Mouse (Mus musculus) thymus, postnatal 25 days (tissue): ENCODE data around the gene Mical2.
A peak's percentile ranks its signal among the peaks of the same experiment; 100 is the strongest.

Source experiments
- DNase-seq: peaks from one replicate; pipeline ENCODE4 v3.0.0; 2022

Gene Mical2

GRCm38 (mm10) chr7:112371387-112371786 is 145.7 kb downstream of the Mical2 start:
- DNase-seq = no peak

DNA sequence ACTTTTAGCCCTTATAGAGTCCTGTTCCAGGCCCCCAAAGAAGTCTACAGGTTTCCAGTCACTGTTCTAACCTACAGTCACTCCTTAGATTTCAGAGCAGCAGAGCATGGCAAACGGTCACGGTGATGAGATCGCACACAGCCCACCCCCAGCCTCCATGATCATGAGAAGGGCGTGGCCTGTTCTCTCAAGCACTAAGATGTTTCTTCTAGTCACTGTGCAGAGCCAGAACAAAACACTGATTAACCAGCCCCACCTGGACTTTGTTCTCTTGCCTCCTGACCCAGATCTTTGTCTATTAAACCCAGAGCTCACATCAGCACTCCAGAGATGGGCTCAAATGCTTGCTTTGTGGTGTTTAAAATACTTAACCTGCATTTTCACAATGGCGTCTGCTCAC is 148.4 kb downstream of the Mical2 start:
- DNase-seq = no peak

DNA sequence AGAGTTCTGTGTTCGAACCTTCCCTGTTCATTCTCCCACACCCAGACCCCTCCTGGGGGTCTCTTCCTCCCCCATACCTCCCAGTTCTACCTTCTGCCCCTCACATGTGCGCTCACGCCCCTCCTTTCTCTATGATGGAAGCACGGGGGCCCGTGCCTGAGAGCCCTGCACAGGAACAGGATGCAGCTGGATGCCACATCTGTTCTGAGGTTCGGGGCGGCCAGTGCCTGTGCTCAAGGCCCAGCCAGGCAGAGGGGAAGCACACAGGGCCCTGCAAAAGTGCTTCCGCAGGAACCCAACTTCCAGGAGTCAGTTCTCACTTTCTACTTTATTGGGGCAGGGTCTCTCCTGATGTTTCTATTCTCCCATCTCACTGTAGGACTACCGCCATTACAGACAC is 149.4 kb downstream of the Mical2 start:
- DNase-seq = peak; percentile 32

DNA sequence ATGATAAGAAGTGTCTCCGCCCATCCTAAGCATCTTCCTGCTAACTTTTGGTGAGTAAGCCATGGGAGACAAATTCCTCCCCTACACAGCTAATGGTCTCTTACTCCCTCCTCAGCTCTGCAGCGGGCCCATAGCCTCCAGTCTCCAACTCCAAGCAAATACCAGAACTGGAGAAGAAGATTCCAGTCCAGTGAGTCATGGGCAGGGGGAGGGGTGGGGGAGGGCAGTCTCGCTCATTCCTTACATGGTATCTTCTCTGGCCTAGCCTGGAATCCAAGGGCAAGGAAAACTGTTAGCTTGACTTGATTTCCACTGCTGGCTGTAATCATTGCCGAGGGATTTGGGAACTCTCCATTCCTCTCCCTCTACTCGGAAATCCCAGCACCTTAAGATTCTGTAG is 150.2 kb downstream of the Mical2 start:
- DNase-seq = no peak

DNA sequence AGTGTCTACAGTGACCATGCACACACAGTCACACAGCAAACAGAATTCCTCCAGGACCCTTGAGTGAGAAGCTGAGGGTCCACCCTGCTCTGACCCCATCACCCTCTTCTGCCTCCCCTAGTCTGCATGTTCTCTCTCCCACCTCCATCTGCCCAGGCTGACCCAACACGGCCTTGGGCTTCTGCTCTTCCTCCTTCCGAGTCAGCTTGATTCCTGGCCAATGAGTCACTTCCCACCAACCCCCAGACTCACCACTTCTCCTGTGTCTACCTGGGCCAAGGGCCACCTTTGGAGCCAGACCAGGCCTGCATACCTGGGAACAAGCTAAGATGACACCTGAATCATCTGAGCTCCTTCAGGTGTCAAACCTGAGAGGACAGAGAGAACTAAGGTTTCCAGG is 151.0 kb downstream of the Mical2 start:
- no peak for DNase-seq

GRCm38 (mm10) chr7:112377314-112377713 is 151.7 kb downstream of the Mical2 start:
- peak; percentile 42 for DNase-seq

DNA sequence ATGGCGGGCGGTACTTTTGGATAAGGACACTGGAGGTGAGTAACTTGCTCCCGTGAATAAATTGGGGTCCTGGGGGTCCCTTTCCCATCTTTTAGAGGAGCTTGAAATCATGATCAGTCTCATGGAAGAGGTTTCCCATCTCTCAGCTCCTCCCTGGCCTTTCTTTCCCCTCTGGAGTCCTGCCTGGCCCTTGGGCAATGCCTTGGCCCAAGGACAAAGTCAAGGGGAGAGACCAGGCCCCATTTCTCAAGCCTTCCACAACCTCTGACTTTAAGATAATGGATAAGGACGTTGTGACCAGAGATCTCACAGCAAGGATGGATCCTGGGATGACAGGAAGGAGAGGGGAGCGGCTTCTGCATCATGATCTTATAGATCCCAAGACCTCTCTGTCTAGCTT is 152.4 kb downstream of the Mical2 start:
- DNase-seq = no peak

GRCm38 (mm10) chr7:112378476-112378875 is 152.8 kb downstream of the Mical2 start:
- no peak for DNase-seq

- DNase-seq = no peak
Measured at GRCm38 (mm10) chr7:112386521-112386920, 160.9 kb downstream of the Mical2 start.

DNA sequence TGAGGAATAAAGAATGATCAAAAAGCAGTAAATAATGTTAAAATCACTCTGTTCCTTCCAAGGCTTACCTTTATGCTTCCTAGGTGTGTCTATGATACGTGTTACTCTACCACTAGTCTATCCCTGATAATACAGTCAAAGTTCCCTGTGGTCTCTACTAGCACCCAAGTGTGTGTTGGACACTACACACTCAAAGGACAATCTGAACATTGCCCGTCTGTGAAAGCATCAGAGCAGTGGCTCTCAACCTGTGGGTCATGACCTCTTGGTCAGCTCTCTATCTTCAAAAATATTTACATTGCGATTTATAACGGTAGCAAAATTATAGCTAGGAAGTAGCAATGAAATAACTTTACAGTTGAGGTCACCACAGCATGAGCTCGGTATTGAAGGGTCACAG is 162.2 kb downstream of the Mical2 start:
- DNase-seq = no peak

- DNase-seq = no peak
Measured at GRCm38 (mm10) chr7:112388363-112388875, 162.8 kb downstream of the Mical2 start.

- no peak for DNase-seq
Measured at GRCm38 (mm10) chr7:112389611-112390251, 164.1 kb downstream of the Mical2 start.

- DNase-seq = no peak
Measured at GRCm38 (mm10) chr7:112390252-112390936, 164.7 kb downstream of the Mical2 start.

DNA sequence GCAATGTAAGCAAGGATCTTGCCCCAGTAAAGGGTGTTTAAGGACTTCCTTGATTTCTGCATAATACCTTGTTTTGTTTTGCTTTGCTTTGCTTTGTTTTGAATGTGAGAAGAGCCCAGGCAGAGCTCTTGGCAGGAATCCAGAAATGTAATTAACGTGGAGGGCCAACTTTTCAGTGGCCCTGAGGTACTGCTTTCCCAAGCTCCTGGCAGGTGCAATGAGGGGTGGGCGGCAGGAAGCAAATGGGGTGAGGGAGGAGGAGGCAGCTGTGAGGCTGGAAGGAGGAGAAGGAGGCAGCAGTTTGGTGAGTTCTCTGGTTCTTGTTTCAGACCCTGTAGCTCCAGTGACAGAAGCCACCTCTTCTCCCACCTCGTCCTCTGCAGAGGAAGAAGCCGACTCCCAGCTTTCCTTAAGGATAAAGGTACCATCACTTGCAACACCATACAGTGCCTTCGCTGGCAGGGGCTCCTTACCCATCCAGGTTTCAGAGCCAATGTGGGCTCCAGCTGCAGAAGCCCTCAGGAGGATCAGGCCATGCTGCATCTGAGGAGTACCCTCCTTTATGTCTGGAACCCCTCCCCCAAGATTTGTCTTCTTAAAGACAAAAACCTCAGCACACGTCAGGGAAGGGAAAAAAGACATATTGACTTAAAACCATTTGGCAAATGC is 165.4 kb downstream of the Mical2 start:
- DNase-seq = no peak

DNA sequence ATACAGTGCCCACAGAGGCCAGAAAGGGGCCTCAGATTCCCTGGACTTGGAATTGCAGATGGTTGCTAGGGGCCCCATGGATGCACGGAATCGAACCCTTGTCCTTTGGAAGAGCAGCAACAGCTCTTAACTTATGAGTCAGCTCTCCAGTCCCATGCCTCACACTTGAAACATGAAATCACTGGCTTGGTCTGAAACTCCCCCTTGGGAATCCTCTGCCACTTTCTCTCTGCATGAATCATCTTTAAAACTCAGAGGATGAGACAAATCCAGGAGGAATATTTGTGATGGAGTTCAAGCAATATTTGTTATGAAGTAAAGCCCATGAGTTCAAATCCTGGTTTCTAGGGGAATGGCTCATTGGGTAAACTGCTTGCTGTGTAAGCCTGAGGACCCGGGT is 172.1 kb downstream of the Mical2 start:
- DNase-seq = no peak

GRCm38 (mm10) chr7:112399425-112400170 is 173.9 kb downstream of the Mical2 start:
- DNase-seq = no peak

- DNase-seq = peak; percentile 48
Measured at GRCm38 (mm10) chr7:112400175-112400574, 174.5 kb downstream of the Mical2 start.

DNA sequence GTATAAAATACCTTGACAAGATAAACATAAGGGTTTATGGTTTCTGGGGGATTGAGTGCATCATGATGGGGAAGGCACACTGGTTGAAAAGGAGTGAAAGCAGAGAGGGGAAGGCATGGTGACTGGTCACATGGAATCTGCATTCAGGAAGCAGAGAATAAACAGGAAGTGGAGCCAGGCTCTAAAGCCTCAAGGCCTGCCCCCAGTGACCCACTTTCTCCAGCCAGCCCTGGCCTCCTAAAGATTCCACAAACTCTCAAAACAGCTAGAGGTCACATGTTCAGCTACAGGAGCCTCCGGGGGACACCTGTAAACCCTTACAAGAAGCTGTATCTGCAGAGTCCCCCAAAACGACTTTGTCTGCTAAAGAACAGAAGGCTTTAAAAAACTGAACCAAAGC is 179.4 kb downstream of the Mical2 start:
- DNase-seq = no peak

GRCm38 (mm10) chr7:112405578-112405977 is 179.9 kb downstream of the Mical2 start:
- DNase-seq = no peak

GRCm38 (mm10) chr7:112407597-112407996 is 181.9 kb downstream of the Mical2 start:
- no peak for DNase-seq

DNA sequence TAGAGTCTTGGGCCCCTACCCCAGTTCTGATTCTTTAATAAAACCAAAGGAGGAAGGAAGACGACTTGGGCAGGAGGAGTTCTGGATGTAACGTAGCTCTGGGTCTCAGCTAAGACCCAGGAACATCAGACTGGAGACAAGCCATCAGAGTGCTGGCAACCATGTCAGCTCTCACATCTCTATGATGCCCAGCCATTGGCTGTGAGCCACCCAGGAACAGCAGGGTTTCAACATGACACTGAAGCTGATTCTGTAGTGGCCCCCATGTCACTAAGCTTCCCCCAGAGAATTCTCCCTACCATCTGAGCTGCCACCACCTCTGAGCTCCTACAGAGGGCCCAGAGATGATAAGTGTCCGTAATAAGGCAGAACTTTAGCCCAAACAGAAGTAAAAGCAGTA is 184.3 kb downstream of the Mical2 start:
- DNase-seq = no peak

DNA sequence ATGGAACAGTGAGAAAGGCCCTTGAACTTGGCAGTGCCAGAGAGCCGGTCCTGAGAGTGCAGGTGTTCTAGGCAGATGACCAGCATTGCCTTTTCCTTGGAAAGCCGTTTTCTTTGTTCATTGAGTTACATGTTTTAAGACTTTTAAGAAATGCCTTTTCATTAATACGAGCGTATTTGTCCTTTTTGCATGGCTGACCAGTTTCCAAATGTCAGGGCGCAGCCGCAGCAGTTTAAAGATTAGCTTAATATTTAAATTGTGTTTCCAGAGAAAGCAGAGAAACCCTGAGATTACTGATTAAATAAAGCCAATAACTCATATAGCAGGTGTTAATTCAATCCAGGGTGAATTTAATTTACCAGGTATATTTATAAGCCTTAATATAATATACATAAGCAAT is 187.6 kb downstream of the Mical2 start:
- DNase-seq = no peak

- DNase-seq = no peak
Measured at GRCm38 (mm10) chr7:112416058-112416526, 190.4 kb downstream of the Mical2 start.
